Mouse (Mus musculus) forebrain, embryonic 12.5 days (tissue): ENCODE results near the gene Arhgap4. TPM values are rescaled to one million over a fixed set of nuclear protein-coding genes. Genes with fewer than 3 reads are reported as not detected.

Experiments
- ATAC-seq: fragments of 200-750 bp; cut with Nextera tagmentation; 2 replicates; pipeline ENCODE4 v1.8.0; 2017; ENCODE audit warnings: moderate TSS enrichment; ENCODE audit not compliant: low FRiP score
- H3K27ac ChIP-seq: fragments of 300-500 bp; sonication (generic); 2 replicates; pipeline ENCODE4 v1.5.1; 2016; ENCODE audit warnings: mild to moderate bottlenecking
- H3K27me3 ChIP-seq: fragments of 300-500 bp; sonication (generic); 2 replicates; pipeline ENCODE4 v1.6.1; 2016; ENCODE audit warnings: mild to moderate bottlenecking
- H3K36me3 ChIP-seq: fragments of 300-500 bp; sonication (generic); replicated peaks from 2 replicates; pipeline ENCODE4 v1.6.1; 2016; ENCODE audit warnings: mild to moderate bottlenecking
- H3K4me1 ChIP-seq: fragments of 300-500 bp; sonication (generic); 2 replicates; pipeline ENCODE4 v1.6.1; 2016
- H3K4me2 ChIP-seq: fragments of 300-500 bp; sonication (generic); 2 replicates; pipeline ENCODE4 v1.6.1; 2016; ENCODE audit warnings: mild to moderate bottlenecking, moderate library complexity
- H3K4me3 ChIP-seq: fragments of 300-500 bp; sonication (generic); replicated peaks from 2 replicates; pipeline ENCODE4 v1.5.1; 2016; ENCODE audit warnings: mild to moderate bottlenecking
- H3K9ac ChIP-seq: fragments of 300-500 bp; sonication (generic); 2 replicates; pipeline ENCODE4 v1.6.1; 2016; ENCODE audit warnings: mild to moderate bottlenecking
- H3K9me3 ChIP-seq: fragments of 300-500 bp; sonication (generic); 2 replicates; pipeline ENCODE4 v1.6.1; 2016
- WGBS: fragments of 180-500 bp; shearing (Covaris S2); methylation state at CpG from one replicate; pipeline ENCODE4 v1.1.7; 2016; 5-methylcytosine and 5-hydroxymethylcytosine counted together
- polyA plus RNA-seq: library from polyadenylated mRNA; unstranded; fragments of >200 nt; fragmentation: Nextera tagmentation; extraction: Ambion mirVana; gene quantifications from 2 replicates; pipeline ENCODE4 v1.2.1, GENCODE M21; 2016

Gene Arhgap4
- polyA plus RNA-seq, 1 experiment from 2014 or later: 1.8 TPM

DNA sequence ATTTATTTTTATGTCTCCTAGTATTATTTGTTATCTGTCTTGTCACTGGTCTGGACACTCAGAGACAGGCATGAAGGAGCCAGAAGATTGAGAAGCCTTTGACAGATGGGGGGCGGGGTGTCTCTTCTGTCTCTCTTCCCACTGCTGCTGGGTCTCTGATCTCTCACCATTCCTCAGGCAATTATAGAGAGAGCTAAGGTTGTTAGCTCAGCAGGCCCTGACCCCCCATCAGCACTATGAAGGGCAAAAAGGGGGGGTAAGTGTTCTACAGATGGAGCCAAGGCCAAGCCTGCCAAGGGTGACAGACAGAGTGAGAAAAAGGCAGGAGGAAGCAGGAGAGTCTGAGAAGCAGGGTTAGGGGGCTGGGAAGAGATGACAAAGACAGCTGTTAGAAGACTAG, 49.7 kb downstream of the Arhgap4 start:
- Histone ChIP-seq H3K9me3 (no peaks in the 10 kb centered on the region), H3K27me3 (no peaks in the 10 kb centered on the region), H3K36me3 (no peaks in the 10 kb centered on the region), H3K9ac (no peak overlapping the region), H3K4me1 (peaks cover 12% of the 10 kb centered on the region), H3K4me2 (no peak overlapping the region), H3K27ac (0 out of 2 replicates have a peak overlapping the region, but pooled peaks have one; percentile 19), H3K4me3 (no peak overlapping the region)
- ATAC-seq: peak; percentile 39; the same call in 1 of the 2 replicates
- WGBS: 59% methylated on average over 1 of the region's 1 CpGs

DNA sequence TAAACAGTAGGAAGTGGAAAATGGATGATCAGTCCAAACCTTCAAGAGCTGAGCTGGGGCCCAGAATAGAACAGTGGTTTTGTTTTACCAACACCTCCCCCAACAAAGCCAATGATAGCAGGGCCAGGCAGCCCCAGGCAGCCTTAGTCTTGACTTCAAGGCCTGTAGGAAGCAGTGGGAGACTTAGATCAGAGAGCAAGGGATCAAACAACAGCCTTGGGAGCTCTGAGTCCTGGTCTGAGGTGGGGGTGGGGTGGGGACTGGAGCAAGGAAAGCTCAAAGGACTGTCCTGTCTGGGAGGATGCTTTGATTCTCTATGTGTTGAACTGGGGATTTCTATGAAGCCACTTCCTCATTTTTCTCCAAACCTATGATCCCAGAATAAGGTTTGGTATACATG, 50.2 kb downstream of the Arhgap4 start:
- no peaks in the 10 kb centered on the region for H3K36me3 ChIP-seq
- no peak overlapping the region for H3K4me3 ChIP-seq
- no peak overlapping the region for H3K9ac ChIP-seq
- H3K4me2 ChIP-seq: no peak overlapping the region
- H3K27me3 ChIP-seq: no peaks in the 10 kb centered on the region
- 0 out of 2 replicates have a peak overlapping the region, but pooled peaks have one; percentile 19 for H3K27ac ChIP-seq
- peaks cover 17% of the 10 kb centered on the region for H3K4me1 ChIP-seq
- no peak for ATAC-seq
- no peaks in the 10 kb centered on the region for H3K9me3 ChIP-seq

DNA sequence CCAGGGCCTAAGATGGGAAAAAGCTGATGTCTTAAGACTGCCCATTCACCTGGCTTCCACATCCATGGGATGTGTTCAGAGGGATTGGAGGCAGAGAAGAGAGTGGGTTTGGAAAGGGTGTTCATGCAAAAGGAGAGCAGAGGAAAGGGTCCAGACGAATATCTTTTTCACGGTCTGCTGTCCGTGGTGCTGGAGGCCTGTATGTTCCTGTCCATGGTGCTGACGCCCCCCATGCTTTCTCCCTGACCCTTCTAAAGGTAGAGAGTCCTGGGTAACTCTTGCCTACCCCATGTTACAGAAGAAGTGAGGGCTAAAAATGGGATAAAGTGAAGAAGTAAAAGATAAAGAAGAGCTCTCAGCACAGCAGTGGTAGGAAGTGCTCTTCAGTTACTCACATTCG, 52.3 kb downstream of the Arhgap4 start:
- WGBS: 10% methylated on average over 5 of the region's 5 CpGs
- no peak overlapping the region for H3K4me3 ChIP-seq
- H3K9ac ChIP-seq: no peak overlapping the region
- no peak overlapping the region for H3K27ac ChIP-seq
- H3K36me3 ChIP-seq: no peaks in the 10 kb centered on the region
- no peaks in the 10 kb centered on the region for H3K27me3 ChIP-seq
- H3K4me1 ChIP-seq: peaks cover 36% of the 10 kb centered on the region
- no peaks in the 10 kb centered on the region for H3K9me3 ChIP-seq
- no peak overlapping the region for H3K4me2 ChIP-seq
- ATAC-seq: no peak

DNA sequence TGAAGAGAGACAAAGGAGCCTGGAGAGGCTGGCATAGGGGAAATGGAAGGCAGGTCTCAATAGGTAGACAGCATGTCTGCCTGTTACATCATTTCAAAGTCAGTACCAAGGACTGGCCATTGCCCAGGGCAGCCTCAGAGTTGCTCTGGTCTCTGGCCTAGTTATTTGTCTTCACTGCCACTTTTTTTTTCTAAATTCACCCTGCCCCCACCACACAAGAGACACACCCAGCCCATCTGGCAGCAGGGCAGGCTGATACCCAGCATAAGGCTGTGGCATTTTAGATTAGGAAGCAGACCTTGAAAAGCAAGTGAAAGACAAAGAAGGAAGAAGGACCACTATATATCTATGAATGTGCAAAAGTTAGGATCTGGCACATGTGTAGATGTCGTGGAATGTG, 53.8 kb downstream of the Arhgap4 start:
- no peak for ATAC-seq
- Histone ChIP-seq H3K9ac (no peak overlapping the region), H3K27me3 (no peaks in the 10 kb centered on the region), H3K4me2 (no peak overlapping the region), H3K27ac (peak overlapping the region; percentile 74), H3K4me3 (no peak overlapping the region), H3K9me3 (no peaks in the 10 kb centered on the region), H3K36me3 (no peaks in the 10 kb centered on the region), H3K4me1 (peaks cover 38% of the 10 kb centered on the region)
- 80% methylated on average over 1 of the region's 1 CpGs for WGBS

DNA sequence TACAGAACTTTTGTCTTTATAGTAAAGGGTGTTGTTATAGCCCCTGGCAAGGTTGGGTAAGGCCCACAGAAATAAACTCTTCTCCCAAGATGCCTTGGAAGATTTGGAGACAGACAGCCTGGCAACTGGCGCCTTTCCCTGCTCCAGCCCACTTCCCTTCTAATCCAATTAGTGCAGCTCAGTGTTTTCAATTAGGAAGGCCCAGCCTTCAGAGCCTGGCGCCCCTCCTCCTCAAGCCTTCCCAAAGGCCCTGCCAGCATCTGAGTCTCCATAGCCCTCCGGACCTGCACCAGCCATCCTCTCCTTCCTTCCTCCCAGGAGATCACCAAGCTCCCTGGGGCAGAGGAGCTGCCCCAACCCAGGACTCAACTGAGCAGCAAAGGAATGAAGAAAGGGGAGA, 54.4 kb downstream of the Arhgap4 start:
- Histone ChIP-seq H3K9ac (no peak overlapping the region), H3K27ac (peak overlapping the region; percentile 74), H3K4me2 (no peak overlapping the region)

DNA sequence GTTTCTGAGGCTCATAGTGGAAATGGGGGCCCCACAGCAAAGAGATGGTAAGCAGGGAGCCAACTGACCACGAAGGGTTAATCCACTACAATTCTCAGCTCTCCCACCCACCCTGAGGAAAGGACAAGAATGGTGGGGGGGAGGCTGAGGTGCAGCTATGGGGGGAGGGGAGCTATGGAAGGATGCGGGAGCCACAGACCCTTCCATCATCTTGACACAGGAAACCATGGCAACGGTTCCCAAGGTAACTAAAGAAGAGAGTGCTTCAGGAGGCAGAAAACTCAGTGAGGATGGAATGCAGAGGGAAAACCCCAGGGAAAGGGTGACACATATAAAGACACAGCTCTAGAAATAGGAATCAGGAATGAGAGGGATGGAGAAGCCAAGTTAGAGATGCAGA, 57.0 kb downstream of the Arhgap4 start:
- WGBS: 50% methylated on average over 3 of the region's 3 CpGs
- no peaks in the 10 kb centered on the region for H3K9me3 ChIP-seq
- peak; percentile 77 for ATAC-seq
- H3K4me3 ChIP-seq: no peak overlapping the region
- H3K4me2 ChIP-seq: peak overlapping the region; percentile 19; the same call in 1 of the 2 replicates
- no peaks in the 10 kb centered on the region for H3K27me3 ChIP-seq
- peak overlapping the region; percentile 69 for H3K27ac ChIP-seq
- H3K4me1 ChIP-seq: peaks cover 38% of the 10 kb centered on the region
- no peaks in the 10 kb centered on the region; the same call in 1 of the 2 replicates for H3K36me3 ChIP-seq
- H3K9ac ChIP-seq: no peak overlapping the region

More for the DNA sequence above, 54.4 kb downstream of the Arhgap4 start:
- H3K4me3 ChIP-seq: no peak overlapping the region
- H3K27me3 ChIP-seq: no peaks in the 10 kb centered on the region
- no peaks in the 10 kb centered on the region for H3K36me3 ChIP-seq
- no peaks in the 10 kb centered on the region for H3K9me3 ChIP-seq
- ATAC-seq: 0 out of 2 replicates have a peak, but pooled peaks have one; percentile 31
- WGBS: 15% methylated on average over 3 of the region's 3 CpGs
- peaks cover 38% of the 10 kb centered on the region for H3K4me1 ChIP-seq

DNA sequence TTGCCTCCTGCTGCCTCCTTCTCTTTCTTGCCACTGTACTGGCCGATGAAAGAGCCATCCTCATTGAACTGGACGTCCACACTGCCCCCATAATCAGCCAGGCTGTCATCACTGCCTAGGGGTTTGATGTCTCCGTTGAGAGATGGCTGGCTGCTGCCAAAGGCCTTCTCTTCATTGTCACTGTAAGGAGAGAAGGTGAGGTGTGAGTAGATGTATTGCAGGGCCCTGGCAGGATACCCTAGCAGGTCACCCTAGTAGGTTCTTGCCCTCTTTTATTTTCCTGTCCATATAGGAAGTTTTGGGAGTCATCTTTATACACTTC, 66.6 kb downstream of the Arhgap4 start:
- H3K4me2 ChIP-seq: no peak overlapping the region
- ATAC-seq: no peak
- no peak overlapping the region for H3K27ac ChIP-seq
- no peaks in the 10 kb centered on the region for H3K4me1 ChIP-seq
- no peaks in the 10 kb centered on the region; the same call in 1 of the 2 replicates for H3K36me3 ChIP-seq
- H3K27me3 ChIP-seq: no peaks in the 10 kb centered on the region
- H3K9me3 ChIP-seq: no peaks in the 10 kb centered on the region
- 63% methylated on average over 3 of the region's 3 CpGs for WGBS
- no peak overlapping the region for H3K9ac ChIP-seq
- H3K4me3 ChIP-seq: no peak overlapping the region

DNA sequence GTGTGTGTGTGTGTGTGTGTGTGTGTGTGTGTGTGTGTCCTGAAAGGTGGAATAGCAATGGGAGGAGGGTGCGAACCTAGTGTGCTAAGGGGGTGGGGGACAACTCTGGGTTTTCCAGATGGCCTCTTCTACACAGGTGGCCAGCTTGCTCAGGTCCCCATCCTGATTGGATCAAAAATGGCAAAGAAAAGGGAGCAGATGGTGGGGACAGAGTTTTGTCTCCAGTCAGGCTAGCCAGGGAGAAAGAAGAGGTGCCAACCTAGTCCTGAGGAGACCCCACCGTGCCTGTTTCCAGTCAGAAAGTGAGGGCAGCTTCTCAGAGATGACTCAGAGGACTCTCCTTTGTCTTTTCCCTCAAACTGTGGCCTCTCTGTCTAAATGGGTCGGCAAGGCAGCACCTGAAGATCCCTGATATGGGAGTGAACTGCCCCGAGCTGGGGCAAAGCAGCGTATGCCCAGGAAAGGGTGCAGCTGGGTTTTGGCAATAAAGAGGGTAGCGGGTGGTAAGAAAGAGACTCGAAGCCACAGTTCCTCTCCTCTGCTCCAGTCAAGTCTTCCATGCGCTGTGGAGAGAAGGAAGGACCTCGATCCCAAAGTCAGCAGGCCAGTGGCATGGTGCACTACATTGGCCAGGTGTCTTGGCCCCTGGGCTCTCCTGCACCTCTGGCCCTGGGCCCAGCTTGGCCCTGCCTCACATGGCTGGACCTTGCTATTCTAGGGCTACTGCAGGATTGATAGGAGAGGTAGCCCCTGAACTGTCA, 67.2 kb downstream of the Arhgap4 start:
- ATAC-seq: no peak
- H3K27ac ChIP-seq: no peak overlapping the region
- WGBS: 80% methylated on average over 9 of the region's 9 CpGs

More for the DNA sequence above, 67.2 kb downstream of the Arhgap4 start:
- H3K4me1 ChIP-seq: no peaks in the 10 kb centered on the region
- H3K9me3 ChIP-seq: no peaks in the 10 kb centered on the region
- H3K36me3 ChIP-seq: no peaks in the 10 kb centered on the region; the same call in 1 of the 2 replicates
- H3K4me3 ChIP-seq: no peak overlapping the region
- no peak overlapping the region for H3K4me2 ChIP-seq
- H3K9ac ChIP-seq: no peak overlapping the region
- H3K27me3 ChIP-seq: no peaks in the 10 kb centered on the region

Other genes with a start within 250 kb of the Arhgap4 start
- gene Slc6a8, start 248.7 kb downstream of the Arhgap4 start, polyA plus RNA-seq: 7.5 and 8.0 TPM in 2 replicates
- 105 and 117 TPM in 2 replicates for gene Bcap31, start 205.7 kb downstream of the Arhgap4 start, polyA plus RNA-seq
- 9.2 and 10.4 TPM in 2 replicates for gene Abcd1, start 205.3 kb downstream of the Arhgap4 start, polyA plus RNA-seq
- gene Plxnb3, start 164.8 kb downstream of the Arhgap4 start, polyA plus RNA-seq: 0.08 and 0.19 TPM in 2 replicates
- gene Srpk3, start 147.5 kb downstream of the Arhgap4 start, polyA plus RNA-seq: 0.95 and 1.3 TPM in 2 replicates
- 163 and 164 TPM in 2 replicates for gene Idh3g, start 135.0 kb downstream of the Arhgap4 start, polyA plus RNA-seq
- 106 and 117 TPM in 2 replicates for gene Ssr4, start 134.8 kb downstream of the Arhgap4 start, polyA plus RNA-seq
- gene Pdzd4, start 96.9 kb downstream of the Arhgap4 start, polyA plus RNA-seq: 2.3 and 2.6 TPM in 2 replicates
- gene Avpr2, start 29.8 kb downstream of the Arhgap4 start, polyA plus RNA-seq: 0.29 TPM in 1 of 2 replicates, not detected in the other
- 33.1 and 37.4 TPM in 2 replicates for gene L1cam, start 25.8 kb downstream of the Arhgap4 start, polyA plus RNA-seq
- gene Naa10, start 74 bp upstream of the Arhgap4 start, polyA plus RNA-seq: 115 and 117 TPM in 2 replicates
- gene Renbp, start 9.0 kb upstream of the Arhgap4 start, polyA plus RNA-seq: 10.9 and 11.7 TPM in 2 replicates
- gene Hcfc1, start 44.5 kb upstream of the Arhgap4 start, polyA plus RNA-seq: 85.9 and 101 TPM in 2 replicates
- 52.8 and 55.2 TPM in 2 replicates for gene Irak1, start 102.0 kb upstream of the Arhgap4 start, polyA plus RNA-seq
- not detected in 2 replicates for gene Opn1mw, start 205.6 kb upstream of the Arhgap4 start, polyA plus RNA-seq
- gene Mecp2, start 213.5 kb upstream of the Arhgap4 start, polyA plus RNA-seq: 18.2 and 19.2 TPM in 2 replicates
- not detected in 2 replicates for gene Tex28, start 246.0 kb upstream of the Arhgap4 start, polyA plus RNA-seq